Mouse (Mus musculus): ENCODE results near the gene Mfsd5.

Mfsd5 gene

GRCm38 (mm10) chr15:102282463-102283292, 3.4 kb downstream of the Mfsd5 start:
- no peak for DNase-seq

GRCm38 (mm10) chr15:102283648-102284047, 4.4 kb downstream of the Mfsd5 start:
- DNase-seq = no peak

GRCm38 (mm10) chr15:102287395-102287794, 8.1 kb downstream of the Mfsd5 start:
- DNase-seq = peak; percentile 73

- peak; percentile 97 for DNase-seq
These were observed 16.5 kb downstream of the Mfsd5 start, which contains the start of gene Espl1 for GRCm38 (mm10) chr15:102295633-102296367. Espl1 (plus strand) TSS chr15:102296266.

- DNase-seq = no peak
These were observed 17.2 kb downstream of the Mfsd5 start for GRCm38 (mm10) chr15:102296368-102297006.

GRCm38 (mm10) chr15:102302542-102302941, 23.3 kb downstream of the Mfsd5 start:
- peak; percentile 76 for DNase-seq

- DNase-seq = no peak
These were observed 29.5 kb downstream of the Mfsd5 start for GRCm38 (mm10) chr15:102308717-102309116.

- DNase-seq = peak; percentile 83
These were observed 31.0 kb downstream of the Mfsd5 start for GRCm38 (mm10) chr15:102310074-102310845.

- DNase-seq = no peak
These were observed 32.2 kb downstream of the Mfsd5 start for GRCm38 (mm10) chr15:102311489-102311888.

GRCm38 (mm10) chr15:102315292-102315691, 36.0 kb downstream of the Mfsd5 start:
- DNase-seq = peak; percentile 37

GRCm38 (mm10) chr15:102316263-102316662, 37.0 kb downstream of the Mfsd5 start:
- peak; percentile 83 for DNase-seq

GRCm38 (mm10) chr15:102324654-102325473, 45.6 kb downstream of the Mfsd5 start:
- no peak for DNase-seq

- peak; percentile 91 for DNase-seq
These were observed 46.8 kb downstream of the Mfsd5 start, which contains the start of gene Pfdn5 for GRCm38 (mm10) chr15:102326022-102326576. Pfdn5 (plus strand) TSS chr15:102326116.

- DNase-seq = no peak
These were observed 47.6 kb downstream of the Mfsd5 start for GRCm38 (mm10) chr15:102326892-102327291.

All from lung, postnatal 10 days (tissue).